Mouse (Mus musculus) CH12.LX (cell line): ENCODE data around the gene 4930524B15Rik. TPM values are rescaled to one million over a fixed set of nuclear protein-coding genes. Genes with fewer than 3 reads are reported as not detected.
A peak's percentile ranks its signal among the peaks of the same experiment; 100 is the strongest.

Experiments
- DNase-seq: peaks from one replicate; pipeline ENCODE4 v3.0.0-alpha.2; 2013; ENCODE audit errors: extremely low read depth
- H3K27ac ChIP-seq: 2 replicates; pipeline ENCODE4 v1.5.1; 2012; ENCODE audit warnings: low read depth, mild to moderate bottlenecking, control low read depth, moderate library complexity; ENCODE audit not compliant: insufficient read depth
- H3K27me3 ChIP-seq: replicated peaks from 2 replicates; pipeline ENCODE3; 2012; ENCODE audit warnings: inconsistent platforms
- H3K36me3 ChIP-seq, 2 experiments: replicated peaks in 1 of 2; 2 replicates each; pipeline versions ENCODE3 to v1.6.1; 2012; ENCODE audit warnings: inconsistent platforms in 1 of 2, low read length in 1 of 2, mild to moderate bottlenecking in 1 of 2, mixed read lengths in 1 of 2, moderate library complexity in 1 of 2; ENCODE audit not compliant: control insufficient read depth in 1 of 2, insufficient read depth in 1 of 2
- H3K4me1 ChIP-seq, 2 experiments: 2 replicates each; pipeline ENCODE4 v1.6.1; 2012; ENCODE audit warnings: inconsistent platforms in 1 of 2, moderate library complexity in 1 of 2; ENCODE audit not compliant: insufficient read depth in 2 of 2, control insufficient read depth in 1 of 2
- H3K4me2 ChIP-seq: 2 replicates; pipeline ENCODE4 v1.6.1; 2012; ENCODE audit warnings: low read depth, mild to moderate bottlenecking, control low read depth; ENCODE audit not compliant: poor library complexity, insufficient read depth, severe bottlenecking
- H3K4me3 ChIP-seq, 3 experiments: fragments of 150-350 bp in 1 of 3; sonication (generic) in 1 of 3; replicated peaks in 1 of 3; 2 replicates each; pipeline versions ENCODE3 to v1.5.1; 2011 to 2012; ENCODE audit warnings: low read depth in 2 of 3, low read length in 2 of 3, mild to moderate bottlenecking in 2 of 3, moderate library complexity in 2 of 3, control low read depth in 1 of 3, improper control_type of control experiment in 1 of 3, inconsistent platforms in 1 of 3, mixed read lengths in 1 of 3; ENCODE audit not compliant: poor library complexity in 1 of 3
- H3K79me2 ChIP-seq: replicated peaks from 2 replicates; pipeline ENCODE4 v1.6.1; 2012; ENCODE audit warnings: mild to moderate bottlenecking, moderate library complexity; ENCODE audit not compliant: control insufficient read depth, poor library complexity, insufficient read depth, severe bottlenecking; ENCODE audit errors: extremely low read depth
- H3K9ac ChIP-seq: 2 replicates; pipeline ENCODE4 v1.6.1; 2012; ENCODE audit warnings: low read depth, mild to moderate bottlenecking, control low read depth, moderate library complexity; ENCODE audit not compliant: insufficient read depth
- H3K9me3 ChIP-seq: replicated peaks from 2 replicates; pipeline ENCODE3; 2012; ENCODE audit warnings: low read length, inconsistent platforms, mixed read lengths
- BHLHE40 ChIP-seq: IDR thresholded peaks from 2 replicates; pipeline ENCODE4 v1.6.1; 2011; ENCODE audit warnings: mild to moderate bottlenecking, low read depth, low read length, improper control_type of control experiment
- CHD2 ChIP-seq: IDR thresholded peaks from 2 replicates; pipeline ENCODE4 v1.6.1; 2011; ENCODE audit warnings: low read length, improper control_type of control experiment
- CTCF ChIP-seq, 2 experiments: IDR thresholded peaks in 1 of 2; conservative IDR thresholded peaks in 1 of 2; 2 replicates each; pipeline ENCODE4 v1.5.1; 2011 to 2012; ENCODE audit warnings: low read depth in 2 of 2, low read length in 2 of 2, improper control_type of control experiment in 1 of 2, inconsistent platforms in 1 of 2, mild to moderate bottlenecking in 1 of 2, moderate library complexity in 1 of 2
- E2F4 ChIP-seq: IDR thresholded peaks from 2 replicates; pipeline ENCODE4 v1.6.1; 2011; ENCODE audit warnings: low read depth, low read length, improper control_type of control experiment; ENCODE audit not compliant: insufficient replicate concordance
- ETS1 ChIP-seq: conservative IDR thresholded peaks from 2 replicates; pipeline ENCODE4 v1.6.1; 2012; ENCODE audit warnings: low read depth, mild to moderate bottlenecking, inconsistent platforms, low read length, improper control_type of control experiment, moderate library complexity
- HCFC1 ChIP-seq: IDR thresholded peaks from 2 replicates; pipeline ENCODE4 v1.6.1; 2012; ENCODE audit warnings: low read depth, mild to moderate bottlenecking, inconsistent platforms, low read length, improper control_type of control experiment
- IRF4 ChIP-seq: IDR thresholded peaks from 2 replicates; pipeline ENCODE4 v1.6.1; 2014; ENCODE audit warnings: low read depth, mild to moderate bottlenecking, inconsistent platforms, low read length, improper control_type of control experiment
- JUN ChIP-seq: IDR thresholded peaks from 2 replicates; pipeline ENCODE4 v1.6.1; 2011; ENCODE audit warnings: low read depth, mild to moderate bottlenecking, low read length, improper control_type of control experiment, moderate library complexity; ENCODE audit not compliant: insufficient read depth
- JUND ChIP-seq: conservative IDR thresholded peaks from 2 replicates; pipeline ENCODE4 v1.6.1; 2011; ENCODE audit warnings: low read depth, low read length, improper control_type of control experiment
- KAT2A ChIP-seq: IDR thresholded peaks from 2 replicates; pipeline ENCODE4 v1.6.1; 2012; ENCODE audit warnings: low read length, improper control_type of control experiment, inconsistent platforms; ENCODE audit not compliant: insufficient replicate concordance
- MAX ChIP-seq: IDR thresholded peaks from 2 replicates; pipeline ENCODE4 v1.6.1; 2011; ENCODE audit warnings: low read length, improper control_type of control experiment
- MAZ ChIP-seq: IDR thresholded peaks from 2 replicates; pipeline ENCODE4 v1.6.1; 2012; ENCODE audit warnings: low read depth, mild to moderate bottlenecking, inconsistent platforms, low read length, improper control_type of control experiment, moderate library complexity
- MEF2A ChIP-seq: IDR thresholded peaks from 2 replicates; pipeline ENCODE4 v1.6.1; 2014; ENCODE audit warnings: low read depth, mild to moderate bottlenecking, inconsistent platforms, low read length, improper control_type of control experiment, borderline replicate concordance
- MXI1 ChIP-seq: IDR thresholded peaks from 2 replicates; pipeline ENCODE4 v1.6.1; 2011; ENCODE audit warnings: mild to moderate bottlenecking, low read depth, low read length, improper control_type of control experiment
- NELFE ChIP-seq: IDR thresholded peaks from 2 replicates; pipeline ENCODE4 v1.6.1; 2011; ENCODE audit warnings: low read depth, low read length, improper control_type of control experiment
- NRF1 ChIP-seq: IDR thresholded peaks from 2 replicates; pipeline ENCODE4 v1.6.1; 2014; ENCODE audit warnings: low read depth, mild to moderate bottlenecking, inconsistent platforms, low read length, improper control_type of control experiment, moderate library complexity
- PAX5 ChIP-seq: IDR thresholded peaks from 2 replicates; pipeline ENCODE4 v1.6.1; 2012; ENCODE audit warnings: low read length, inconsistent platforms, mixed read lengths
- POLR2A ChIP-seq: IDR thresholded peaks from 2 replicates; pipeline ENCODE4 v1.6.1; 2011; ENCODE audit warnings: low read depth, mild to moderate bottlenecking, improper control_type of control experiment, low read length
- RCOR1 ChIP-seq: conservative IDR thresholded peaks from 2 replicates; pipeline ENCODE4 v1.6.1; 2012; ENCODE audit warnings: low read depth, mild to moderate bottlenecking, inconsistent platforms, low read length, improper control_type of control experiment
- TCF12 ChIP-seq: IDR thresholded peaks from 2 replicates; pipeline ENCODE4 v1.6.1; 2014; ENCODE audit warnings: low read depth, mild to moderate bottlenecking, inconsistent platforms, low read length, improper control_type of control experiment
- UBTF ChIP-seq: IDR thresholded peaks from 2 replicates; pipeline ENCODE4 v1.6.1; 2012; ENCODE audit warnings: low read depth, mild to moderate bottlenecking, inconsistent platforms, low read length, improper control_type of control experiment, moderate library complexity
- USF1 ChIP-seq: IDR thresholded peaks from 2 replicates; pipeline ENCODE4 v1.6.1; 2014; ENCODE audit warnings: low read depth, mild to moderate bottlenecking, inconsistent platforms, low read length, improper control_type of control experiment
- USF2 ChIP-seq: conservative IDR thresholded peaks from 2 replicates; pipeline ENCODE4 v1.6.1; 2011; ENCODE audit warnings: low read depth, low read length, improper control_type of control experiment
- ZKSCAN1 ChIP-seq: IDR thresholded peaks from 2 replicates; pipeline ENCODE4 v1.6.1; 2012; ENCODE audit warnings: low read depth, inconsistent platforms, low read length, improper control_type of control experiment, borderline replicate concordance
- ZMIZ1 ChIP-seq: IDR thresholded peaks from 2 replicates; pipeline ENCODE4 v1.6.1; 2012; ENCODE audit warnings: low read depth, mild to moderate bottlenecking, inconsistent platforms, low read length, improper control_type of control experiment
- ZNF384 ChIP-seq: IDR thresholded peaks from 2 replicates; pipeline ENCODE4 v1.6.1; 2012; ENCODE audit warnings: low read depth, low read length, improper control_type of control experiment, inconsistent platforms
- dilution Hi-C: fragments of 300-500 bp; cut with MboI; formaldehyde crosslinking; loops from 2 replicates; pipeline ENCODE4 v1.14.3; 2020; ENCODE audit warnings: low sequenced_read_pairs; ENCODE audit not compliant: extremely low pct_unique_long_range_greater_than_20kb, extremely low pct_ligation_motif_present
- in situ Hi-C: fragments of 300-500 bp; cut with MboI; formaldehyde crosslinking; loops from 3 replicates; pipeline ENCODE4 v1.14.3; 2019; ENCODE audit warnings: low sequenced_read_pairs, low pct_ligation_motif_present, low pct_unique_long_range_greater_than_20kb, mixed read lengths
- polyA plus RNA-seq: library from polyadenylated mRNA; unstranded; fragments of >175 nt; gene quantifications from 2 replicates; pipeline ENCODE4 v1.2.1, GENCODE M21; 2012; ENCODE audit warnings: low read depth; ENCODE audit not compliant: insufficient read length
- total RNA-seq, 2 experiments: library from RNA; depleted of rRNA; stranded (reverse); fragments of 300-350 nt in 1 of 2; fragments of >200 nt in 1 of 2; gene quantifications; 2 replicates each; pipeline ENCODE4 v1.2.3; 2012 to 2014

Gene 4930524B15Rik
- total and polyA plus RNA-seq, 3 experiments, result not detected

DNA sequence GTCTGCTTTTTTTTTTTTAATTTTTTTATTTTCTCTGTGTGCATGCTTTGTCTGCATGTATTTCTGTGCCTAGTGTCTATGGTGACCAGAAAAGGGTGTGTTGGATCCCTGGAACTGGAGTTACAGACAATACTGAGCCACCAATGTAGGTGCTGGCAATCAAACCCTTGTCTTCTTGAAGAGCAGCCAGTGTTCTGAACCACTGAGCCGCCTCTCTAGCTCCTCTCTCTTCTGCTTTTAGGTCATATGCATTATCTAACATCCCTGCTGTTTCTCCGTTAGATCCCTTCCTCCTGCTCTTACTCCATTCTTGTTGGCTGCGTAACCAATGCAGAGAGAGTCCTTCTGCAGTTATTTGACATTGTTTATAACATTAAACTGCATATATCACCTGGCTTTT is 43.5 kb downstream of the 4930524B15Rik start:
- DNase-seq, result no peak
- H3K4me1 ChIP-seq, result peaks cover 24 to 39% of the 10 kb centered on the region in 2 experiments
- H3K4me3 ChIP-seq, result no peak overlapping the region
- no peak overlapping the region for H3K27ac ChIP-seq
- H3K36me3 ChIP-seq, result no peaks in the 10 kb centered on the region
- TF ChIP-seq HCFC1, result no peak
- TF ChIP-seq NELFE, result no peak
- no peak for TF ChIP-seq JUN
- TF ChIP-seq RCOR1, result no peak
- no peak for TF ChIP-seq PAX5
- TF ChIP-seq CTCF (conservative IDR thresholded peaks at IDR 0.05 in 1 of 2, IDR thresholded peaks at IDR 0.05 in 1 of 2; ENCODE audit: low read depth in 2 of 2, low read length in 2 of 2), result no peak
- no peak for TF ChIP-seq KAT2A
- TF ChIP-seq E2F4, result no peak
- no peak for TF ChIP-seq ZNF384
- no peak for TF ChIP-seq ZMIZ1
- no peak for TF ChIP-seq MEF2A
- no peak for TF ChIP-seq MAZ
- no peak for TF ChIP-seq UBTF
- TF ChIP-seq BHLHE40, result no peak
- TF ChIP-seq ZKSCAN1, result no peak
- TF ChIP-seq, all 38 proteins: peak for 0
- peaks cover 13% of the 10 kb centered on the region for H3K9me3 ChIP-seq
- dilution Hi-C loops, result no loop called here
- no peak overlapping the region for H3K4me2 ChIP-seq
- H3K9ac ChIP-seq, result no peak overlapping the region
- H3K27me3 ChIP-seq, result no peaks in the 10 kb centered on the region
- in situ Hi-C loops, result loop anchor here (10.0 kb wide), 1 partner anchor 56 kb away; no protein-coding TSS in a partner anchor
- no peaks in the 10 kb centered on the region for H3K79me2 ChIP-seq

GRCm38 (mm10) chr11:32009961-32010662 is 44.7 kb downstream of the 4930524B15Rik start:
- in situ Hi-C loops, result loop anchor here (10.0 kb wide), 1 partner anchor 55 kb away; no protein-coding TSS in a partner anchor
- H3K4me3 ChIP-seq, result no peak overlapping the region

More at GRCm38 (mm10) chr11:32009961-32010662, 44.7 kb downstream of the 4930524B15Rik start:
- no peak overlapping the region for H3K9ac ChIP-seq
- dilution Hi-C loops, result no loop called here
- peak overlapping the region; percentile 7; the same call in 1 of the 2 replicates for H3K4me2 ChIP-seq
- no peak for DNase-seq
- H3K9me3 ChIP-seq, result peaks cover 13% of the 10 kb centered on the region
- H3K4me1 ChIP-seq, result peaks cover 27 to 49% of the 10 kb centered on the region in 2 experiments
- no peak overlapping the region for H3K27ac ChIP-seq
- TF ChIP-seq CHD2 (no peak), NRF1 (no peak), TCF12 (0 out of 2 replicates have a peak, but pooled peaks have one; percentile 43), POLR2A (no peak), HCFC1 (no peak), ETS1 (0 out of 2 replicates have a peak, but pooled peaks have one; percentile 23), JUND (peak; percentile 66; the same call in 1 of the 2 replicates), USF2 (no peak), RCOR1 (no peak), CTCF (conservative IDR thresholded peaks at IDR 0.05 in 1 of 2, IDR thresholded peaks at IDR 0.05 in 1 of 2; ENCODE audit: low read depth in 2 of 2, low read length in 2 of 2) (no peak), MAX (0 out of 2 replicates have a peak, but pooled peaks have one; percentile 33), IRF4 (peak; percentile 86), MXI1 (peak; percentile 69), BHLHE40 (no peak), USF1 (no peak)
- no peaks in the 10 kb centered on the region for H3K27me3 ChIP-seq
- H3K79me2 ChIP-seq, result no peaks in the 10 kb centered on the region
- H3K36me3 ChIP-seq, result no peaks in the 10 kb centered on the region
